Mouse (Mus musculus) frontal cortex, postnatal 25 days (tissue): ENCODE measurements at regions not wholly inside any gene's neighbourhood (a gene's known extent, or its start where the extent isn't known, plus 50 kb on each side); places are given as distances from the start of the nearest gene placed in this dataset.

Source experiments
- DNase-seq, 2 experiments: peaks; one replicate each; pipeline ENCODE4 v3.0.0; 2022; ENCODE audit warnings: low spot score in 2 of 2

GRCm38 (mm10) chr10:16742246-16742645 lies 980.8 kb upstream of the Cited2 start:
- DNase-seq = no peak

- DNase-seq = no peak
Measured at GRCm38 (mm10) chr10:16751546-16751945, 971.5 kb upstream of the Cited2 start.

GRCm38 (mm10) chr10:16789641-16790243 lies 933.3 kb upstream of the Cited2 start:
- DNase-seq = no peak

GRCm38 (mm10) chr10:16803978-16804377 lies 919.0 kb upstream of the Cited2 start:
- DNase-seq = no peak

- DNase-seq = no peak
Measured at GRCm38 (mm10) chr10:16810716-16811115, 912.3 kb upstream of the Cited2 start.

GRCm38 (mm10) chr10:16814013-16814412 lies 909.0 kb upstream of the Cited2 start:
- no peak for DNase-seq

GRCm38 (mm10) chr10:16861534-16861933 lies 861.5 kb upstream of the Cited2 start:
- DNase-seq = no peak

- DNase-seq = no peak
Measured at GRCm38 (mm10) chr10:16866914-16867313, 856.1 kb upstream of the Cited2 start.

- DNase-seq = no peak
Measured at GRCm38 (mm10) chr10:16874131-16874530, 848.9 kb upstream of the Cited2 start.

- no peak for DNase-seq
Measured at GRCm38 (mm10) chr10:16878197-16878596, 844.8 kb upstream of the Cited2 start.

- no peak for DNase-seq
Measured at GRCm38 (mm10) chr10:16893316-16893715, 829.7 kb upstream of the Cited2 start.

- DNase-seq = no peak
Measured at GRCm38 (mm10) chr10:16895332-16895731, 827.7 kb upstream of the Cited2 start.

- no peak for DNase-seq
Measured at GRCm38 (mm10) chr10:16922888-16923287, 800.1 kb upstream of the Cited2 start.

GRCm38 (mm10) chr10:16923851-16924250 lies 799.2 kb upstream of the Cited2 start:
- no peak for DNase-seq

GRCm38 (mm10) chr10:16937705-16938104 lies 785.3 kb upstream of the Cited2 start:
- DNase-seq = no peak

GRCm38 (mm10) chr10:16951636-16952035 lies 771.4 kb upstream of the Cited2 start:
- no peak for DNase-seq

- DNase-seq = no peak
Measured at GRCm38 (mm10) chr10:16960971-16961370, 762.0 kb upstream of the Cited2 start.

- no peak for DNase-seq
Measured at GRCm38 (mm10) chr10:16962463-16962862, 760.6 kb upstream of the Cited2 start.

GRCm38 (mm10) chr10:16978770-16979169 lies 744.2 kb upstream of the Cited2 start:
- DNase-seq = no peak

GRCm38 (mm10) chr10:16990227-16990626 lies 732.8 kb upstream of the Cited2 start:
- DNase-seq = no peak

- no peak for DNase-seq
Measured at GRCm38 (mm10) chr10:16993789-16994188, 729.2 kb upstream of the Cited2 start.

- DNase-seq = no peak
Measured at GRCm38 (mm10) chr10:16994526-16994925, 728.5 kb upstream of the Cited2 start.

- DNase-seq = no peak
Measured at GRCm38 (mm10) chr10:16995010-16995409, 728.0 kb upstream of the Cited2 start.

GRCm38 (mm10) chr10:16996820-16997466 lies 726.1 kb upstream of the Cited2 start:
- DNase-seq = no peak
